Mouse (Mus musculus) B cell, adult 2 months (primary cell): Measurements from ENCODE around the gene Insl5.

ENCODE experiments used
- DNase-seq, 2 experiments: peaks; one replicate each; pipeline ENCODE4 v3.0.0; 2022

Insl5 gene

GRCm38 (mm10) chr4:103026621-103027020, at the start of gene Insl5:
Insl5 (minus strand) TSS chr4:103026842.
- no peak for DNase-seq

- no peak for DNase-seq
These were observed 44.0 kb upstream of the Insl5 start for GRCm38 (mm10) chr4:103070631-103071030.

DNA sequence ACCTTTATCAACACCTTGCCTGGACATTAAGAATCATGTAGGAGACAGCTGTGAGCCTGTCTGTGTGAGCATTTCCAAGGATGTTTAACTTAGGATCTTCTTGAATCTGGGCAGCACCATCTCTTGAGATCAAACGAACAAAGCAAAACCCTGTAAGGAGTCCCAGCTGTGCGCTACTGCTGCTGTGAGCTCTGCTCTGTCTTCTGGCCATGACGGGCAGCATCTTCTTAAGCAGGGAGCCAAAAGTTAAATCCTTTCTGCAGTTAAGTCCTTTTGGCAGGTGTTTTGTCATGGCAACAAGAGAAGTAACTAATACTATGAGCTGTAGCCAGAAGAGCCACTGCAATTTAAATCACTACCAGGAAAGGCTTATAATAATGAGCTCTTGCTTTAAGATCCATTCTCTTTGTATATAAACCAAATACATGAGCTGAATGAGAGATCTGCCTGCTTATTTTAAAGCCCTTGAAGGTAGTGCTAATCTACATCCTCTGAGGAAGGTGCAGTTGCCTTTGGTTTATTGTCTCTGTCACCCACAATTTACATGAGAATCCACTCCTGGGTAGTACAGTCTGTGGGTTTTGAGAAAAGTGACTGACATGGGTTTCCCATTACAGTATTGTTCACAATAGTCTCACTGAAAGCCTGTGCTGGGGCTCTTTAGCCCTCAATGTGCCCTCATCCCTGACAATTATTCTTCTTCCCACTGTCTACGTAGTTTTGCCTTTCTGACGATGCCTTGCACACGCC, 41.4 kb upstream of the Insl5 start:
- no peak for DNase-seq

DNA sequence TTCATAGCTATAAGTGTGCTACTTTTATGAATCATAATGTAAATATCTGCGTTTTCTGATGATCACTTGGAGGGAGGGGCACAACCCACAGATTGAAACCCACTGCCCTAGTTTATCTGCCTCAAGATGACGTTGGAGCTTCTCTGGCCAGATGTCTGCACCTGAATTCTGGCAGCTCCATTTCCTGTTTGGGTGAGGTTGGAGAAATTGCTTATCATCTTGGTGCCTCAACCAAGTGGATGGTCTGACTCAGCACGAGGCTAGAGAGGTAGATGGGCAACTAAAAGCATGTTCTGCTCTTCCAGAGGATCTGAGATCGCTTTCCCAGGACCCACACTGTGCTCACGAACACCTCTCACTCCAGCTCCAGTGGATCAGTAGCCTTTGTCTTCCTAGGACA, 38.3 kb upstream of the Insl5 start:
- no peak for DNase-seq

DNA sequence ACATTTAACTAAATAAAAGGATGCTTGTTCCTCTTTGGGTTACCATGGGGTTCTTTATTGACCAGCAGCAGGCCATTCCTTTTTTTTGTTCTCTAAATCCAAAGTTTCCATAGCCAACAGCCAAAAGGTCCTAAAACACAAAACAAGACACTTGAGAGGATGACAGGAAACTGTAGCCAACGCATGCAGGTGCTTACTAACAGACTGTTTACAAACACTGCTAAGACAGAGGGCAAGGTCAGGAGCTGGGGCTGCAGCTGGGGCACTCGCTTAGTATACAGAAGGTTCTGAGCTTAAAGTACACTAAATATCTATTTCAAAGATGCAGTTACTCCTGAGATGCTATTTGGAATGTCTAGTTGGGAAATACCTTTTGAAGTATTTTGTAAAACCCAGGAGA, 37.8 kb upstream of the Insl5 start:
- no peak for DNase-seq

DNA sequence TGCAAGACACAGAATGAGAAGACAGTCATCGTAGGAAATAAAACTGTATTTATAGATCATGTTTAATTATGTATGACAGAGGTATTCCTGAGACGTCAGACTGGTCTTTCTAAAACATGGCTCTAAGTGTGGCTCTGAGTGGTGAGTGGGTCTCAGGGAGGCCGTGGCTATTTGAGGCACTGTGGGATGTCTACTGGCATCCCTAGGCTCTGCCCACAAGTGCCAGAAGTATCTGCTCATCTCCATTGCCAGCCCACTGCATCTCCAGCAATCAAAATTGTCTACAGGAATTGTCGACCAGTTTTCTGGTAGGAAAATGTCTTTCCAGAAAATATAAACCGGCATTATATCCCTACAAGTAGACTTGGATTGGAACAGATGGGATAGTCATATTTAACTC, 30.3 kb upstream of the Insl5 start:
- no peak for DNase-seq

DNA sequence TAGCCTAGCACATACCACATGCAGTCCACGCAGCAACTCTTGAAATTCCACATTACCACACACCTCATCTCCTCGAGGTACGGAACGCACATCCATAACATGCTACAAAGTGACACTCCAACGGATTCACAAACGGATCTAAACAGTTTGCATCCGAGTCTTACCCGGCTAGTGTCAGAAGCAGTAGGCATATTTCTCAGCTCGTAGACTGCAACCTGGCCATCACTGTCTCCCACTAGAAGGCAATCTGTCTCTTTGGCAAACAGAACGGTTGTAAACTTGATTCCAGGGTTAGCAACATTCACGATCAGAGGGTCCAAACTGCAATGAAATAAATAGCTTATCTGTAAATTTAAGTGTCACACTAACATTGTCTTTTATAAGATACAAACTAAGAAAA, 21.4 kb upstream of the Insl5 start:
- DNase-seq, result no peak

DNA sequence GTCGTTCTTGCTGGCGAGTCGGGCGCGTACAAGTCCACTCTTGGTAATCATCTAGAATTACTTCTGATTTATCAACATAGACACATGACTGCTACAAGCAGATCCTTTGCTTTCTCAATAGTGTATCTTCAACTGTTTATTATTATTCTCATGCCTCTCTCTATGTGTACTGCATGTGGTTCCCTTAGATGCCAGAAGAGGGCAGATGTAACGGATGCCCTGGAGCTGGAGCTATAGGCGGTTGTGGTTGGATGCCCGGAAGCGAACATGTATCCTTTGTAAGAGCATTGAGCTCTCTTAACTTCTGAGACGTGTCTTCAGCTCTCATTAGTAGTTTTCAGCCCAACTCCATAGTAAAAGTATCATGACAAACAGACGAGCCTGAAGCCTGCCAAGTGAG, 16.4 kb upstream of the Insl5 start:
- peak in 1 of 2 experiments; percentile 8 for DNase-seq

DNA sequence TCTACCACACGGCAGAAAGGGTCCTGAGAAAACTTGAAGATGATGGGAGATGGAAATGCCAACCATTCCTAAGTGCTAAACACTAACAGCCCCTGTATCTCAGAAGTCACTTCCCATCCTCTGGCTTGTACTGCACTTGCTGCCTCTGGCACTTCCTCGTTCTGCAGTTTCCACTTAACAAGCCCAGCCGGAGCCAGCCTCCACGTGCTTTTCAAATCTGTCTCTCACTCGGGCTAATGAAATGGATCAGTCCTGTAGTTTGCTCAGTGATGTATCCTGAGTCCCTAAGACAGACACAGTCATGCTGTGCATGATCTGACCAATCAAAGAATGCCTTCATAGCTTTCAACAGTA, 13.2 kb upstream of the Insl5 start:
- no peak for DNase-seq

GRCm38 (mm10) chr4:103039103-103039837, 12.6 kb upstream of the Insl5 start:
- DNase-seq, result no peak

DNA sequence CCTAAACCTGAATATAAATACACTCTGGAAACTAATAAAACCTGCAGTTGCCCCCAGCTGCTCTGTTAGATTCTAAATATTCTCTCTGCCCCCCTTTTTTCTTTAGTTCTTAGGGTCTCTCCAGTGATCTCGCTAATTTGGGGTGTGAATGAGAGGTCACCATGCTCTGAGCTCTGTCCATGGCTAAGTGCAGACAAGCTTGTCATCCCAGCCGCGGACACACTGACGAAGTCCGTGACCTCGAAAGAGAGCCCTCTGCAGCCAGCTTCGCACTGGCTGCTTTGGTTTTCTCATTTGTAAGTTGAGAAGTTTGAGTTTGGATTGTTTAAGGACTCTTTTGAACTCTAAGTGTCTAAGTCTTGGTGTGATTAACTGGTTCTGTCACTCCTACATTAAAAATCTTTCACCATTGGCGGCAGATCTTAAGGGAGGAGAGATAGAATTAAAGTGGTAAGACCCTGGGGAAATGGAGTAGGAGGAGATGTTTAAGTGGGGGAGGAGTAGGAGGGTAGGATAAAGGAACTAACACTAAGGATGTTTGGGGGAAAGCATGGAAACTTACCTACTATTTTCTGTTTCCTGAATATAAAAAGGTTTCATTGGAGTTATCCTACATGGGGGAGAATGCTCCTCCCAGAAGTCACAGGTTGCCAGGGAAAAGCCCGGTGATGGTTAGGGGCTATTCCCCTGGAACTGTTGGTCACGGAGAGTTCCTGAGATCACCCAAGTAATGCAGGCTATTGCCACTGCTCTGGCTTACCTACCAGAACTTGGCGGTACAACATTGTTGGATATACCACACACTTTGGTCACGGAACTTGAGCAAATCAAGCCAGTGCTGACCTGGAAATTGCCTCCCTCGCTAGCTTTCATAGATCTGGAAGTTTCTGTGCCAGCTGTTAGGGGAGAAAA, 1.8 kb upstream of the Insl5 start:
- DNase-seq, result no peak

DNA sequence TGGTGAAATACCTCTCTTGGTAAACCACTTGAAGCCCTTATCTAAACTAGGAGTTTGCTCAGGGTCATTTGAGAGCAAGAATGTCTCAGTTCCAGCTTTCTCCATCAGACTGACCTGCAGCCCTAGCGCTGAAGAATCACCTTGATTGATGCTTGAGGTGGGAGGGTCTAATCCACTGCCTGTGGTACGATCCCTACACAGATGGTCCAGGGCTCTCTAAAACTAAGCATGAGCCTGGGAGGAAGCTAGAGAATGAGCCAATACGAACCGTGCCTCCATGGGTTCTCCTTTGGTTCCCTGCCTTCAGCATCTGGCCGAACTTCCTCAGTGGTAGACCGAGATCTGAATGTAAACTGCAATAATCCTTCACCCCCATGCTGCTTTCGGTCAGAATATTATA, 1.1 kb upstream of the Insl5 start:
- DNase-seq, result no peak

GRCm38 (mm10) chr4:103013490-103013889, 13.2 kb downstream of the Insl5 start:
- DNase-seq, result no peak

DNA sequence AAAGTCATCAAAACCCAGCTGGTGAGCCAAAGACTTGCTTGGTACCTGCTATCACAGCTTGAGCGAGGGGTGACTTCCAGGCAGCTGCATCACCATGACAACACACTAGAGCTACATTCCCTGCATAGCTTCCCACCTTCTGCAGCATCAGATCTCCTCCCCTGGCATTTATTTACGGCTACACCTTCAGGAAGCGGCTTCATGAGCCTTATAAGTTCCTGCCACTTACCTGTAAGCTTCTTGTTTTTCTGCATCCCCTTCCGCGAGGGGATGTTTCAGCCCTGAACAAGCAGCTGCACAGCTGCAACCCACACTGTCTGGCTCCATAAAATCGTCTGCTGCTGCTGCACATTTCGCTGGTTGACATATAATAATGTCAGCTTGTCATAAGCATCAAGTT, 14.8 kb downstream of the Insl5 start:
- DNase-seq, result no peak

DNA sequence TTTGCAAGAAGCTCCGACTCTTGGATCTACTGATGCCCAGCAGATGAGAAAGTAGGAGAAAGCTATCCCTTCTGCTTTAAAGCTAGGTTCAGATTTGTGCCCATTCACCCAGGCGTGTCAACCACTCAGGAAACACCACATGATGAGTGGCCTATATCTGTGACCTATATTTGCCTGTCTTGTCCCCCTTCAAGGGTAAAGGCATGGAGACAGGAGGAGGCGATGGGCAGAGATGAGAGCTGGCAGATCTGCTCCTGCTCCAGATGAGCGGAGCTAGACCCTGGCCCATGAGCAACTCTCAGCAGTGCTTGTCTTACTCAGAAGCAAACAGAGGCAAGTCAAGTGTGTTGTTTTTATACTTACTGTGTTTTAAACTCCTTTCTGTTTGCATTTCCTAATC, 15.9 kb downstream of the Insl5 start:
- no peak for DNase-seq

DNA sequence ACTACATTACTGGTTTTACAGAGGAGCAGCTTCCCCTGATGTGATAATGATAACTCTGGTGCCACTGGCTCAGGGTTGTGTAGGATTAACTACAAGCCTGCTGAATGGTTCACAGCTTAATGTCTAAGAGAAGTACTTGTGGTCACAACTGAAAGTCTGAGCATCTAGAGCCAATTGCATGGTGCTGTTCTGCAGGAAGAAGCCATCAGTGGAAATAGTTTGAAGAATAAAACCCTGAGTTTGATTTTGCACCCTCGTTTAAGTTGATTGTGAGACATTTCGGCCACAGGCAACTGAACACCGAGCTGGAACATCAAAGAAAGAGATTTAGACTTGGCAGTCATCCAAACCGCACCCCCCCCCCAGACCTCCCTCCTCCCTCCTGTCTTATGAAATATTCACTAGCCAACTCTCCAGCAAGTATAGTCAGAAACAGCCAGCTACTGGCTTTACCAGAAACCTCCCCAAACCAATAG, 19.7 kb downstream of the Insl5 start:
- DNase-seq, result no peak

GRCm38 (mm10) chr4:103006266-103006665, 20.4 kb downstream of the Insl5 start:
- DNase-seq, result no peak

GRCm38 (mm10) chr4:103005190-103005945, 21.3 kb downstream of the Insl5 start:
- DNase-seq, result no peak

- DNase-seq, result no peak
These were observed 22.0 kb downstream of the Insl5 start for GRCm38 (mm10) chr4:103004681-103005080.

DNA sequence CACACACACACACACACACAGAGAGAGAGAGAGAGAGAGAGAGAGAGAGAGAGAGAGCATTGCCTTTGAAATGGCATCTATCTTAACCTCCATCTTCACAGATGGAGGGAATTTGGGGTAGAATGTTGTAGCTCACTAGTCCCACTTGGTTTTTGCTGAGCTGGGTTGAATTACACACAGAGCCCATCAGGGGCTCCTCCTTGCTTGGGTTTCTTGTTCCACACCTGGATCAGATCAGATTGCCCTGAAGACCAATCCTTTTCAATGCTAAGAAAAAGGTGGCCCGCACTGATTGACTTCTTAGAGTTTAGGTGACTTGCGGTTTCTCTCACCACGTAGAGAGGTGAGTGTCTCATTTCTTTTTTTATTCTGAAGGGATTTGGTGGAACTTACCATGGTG, 35.0 kb downstream of the Insl5 start:
- no peak for DNase-seq

- no peak for DNase-seq
These were observed 35.9 kb downstream of the Insl5 start for GRCm38 (mm10) chr4:102990595-102991340.

DNA sequence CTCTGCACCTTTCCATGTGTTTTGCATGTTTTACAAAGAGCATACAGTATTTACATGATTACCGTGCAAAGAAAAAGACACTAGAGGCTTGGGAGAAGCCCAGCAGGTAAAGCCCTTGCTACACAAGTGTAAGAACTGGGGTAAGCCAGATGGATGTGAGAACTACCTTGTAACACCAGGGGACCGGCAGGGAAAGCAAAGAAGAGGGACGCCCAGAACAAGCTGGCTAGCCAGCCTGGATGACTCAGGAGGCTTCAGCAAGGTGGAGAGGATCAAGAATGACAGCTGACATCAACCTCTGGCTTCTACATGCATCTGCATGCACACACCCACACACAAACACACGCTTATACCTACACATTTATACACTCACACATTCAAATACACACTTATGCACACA, 36.6 kb downstream of the Insl5 start:
- no peak for DNase-seq
